Mouse (Mus musculus) cortical plate, adult 2 months (tissue): Measurements from ENCODE around the gene St8sia1.

Source experiments
- CTCF ChIP-seq: fragments of 200-500 bp; IDR thresholded peaks from 2 replicates; pipeline ENCODE4 v1.5.1; 2011; ENCODE audit warnings: mild to moderate bottlenecking, control low read depth, low read length; ENCODE audit not compliant: insufficient read depth; ENCODE audit errors: extremely low read depth
- POLR2A ChIP-seq: fragments of 200-500 bp; IDR thresholded peaks from 2 replicates; pipeline ENCODE4 v1.6.1; 2011; ENCODE audit warnings: mild to moderate bottlenecking, low read length, control low read depth; ENCODE audit not compliant: insufficient read depth; ENCODE audit errors: extremely low read depth

- TF ChIP-seq CTCF (no peak), POLR2A (no peak)
Observed at GRCm38 (mm10) chr6:142977221-142977620, 13.0 kb upstream of the St8sia1 start.
